11 mouse cellular contexts compared by ENCODE assay signal in genomic region chr3:52744334-52744733, GRCm38 (mm10).
DNase-seq lines count a peak whose midpoint lies in the region; ATAC-seq and TF ChIP-seq lines count a peak whose summit lies in the region.
"Had no signal": no experiment of that assay in that cellular context is flagged by ENCODE, and none has a peak within 500 bp of the region (broad histone marks: within the 10 kb centered on the region; RNA-seq: fewer than 3 reads in every experiment).

No protein-coding gene starts in this region.

- no peak overlapping the region for H3K27ac ChIP-seq in hindbrain, postnatal 0 days
- no peak overlapping the region for H3K27ac ChIP-seq in hindbrain, embryonic 10.5 days
- no peak overlapping the region for H3K27ac ChIP-seq in forebrain, postnatal 0 days (ENCODE audit: low read depth, low read length)
- no peak overlapping the region for H3K27ac ChIP-seq in heart, postnatal 0 days (ENCODE audit: low read depth)
- H3K27ac ChIP-seq in lung, embryonic 15.5 days = no peak overlapping the region
- H3K27ac ChIP-seq: hindbrain, embryonic 12.5 days; liver, embryonic 13.5 days had no signal

- no peak overlapping the region for H3K9ac ChIP-seq in hindbrain, postnatal 0 days (replicated peaks; ENCODE audit: low read length)
- H3K9ac ChIP-seq in forebrain, postnatal 0 days = no peak overlapping the region
- H3K9ac ChIP-seq in heart, postnatal 0 days (replicated peaks; ENCODE audit: low read depth, low read length) = no peak overlapping the region
- H3K9ac ChIP-seq in lung, embryonic 15.5 days = no peak overlapping the region
- H3K9ac ChIP-seq: hindbrain, embryonic 12.5 days; liver, embryonic 13.5 days had no signal

- no peak overlapping the region for H3K4me3 ChIP-seq in hindbrain, postnatal 0 days (ENCODE audit: low read length)
- no peak overlapping the region for H3K4me3 ChIP-seq in hindbrain, embryonic 10.5 days
- H3K4me3 ChIP-seq in forebrain, postnatal 0 days (ENCODE audit: low read depth, low read length) = no peak overlapping the region
- H3K4me3 ChIP-seq in heart, postnatal 0 days (ENCODE audit: low read depth, low read length) = no peak overlapping the region
- no peak overlapping the region for H3K4me3 ChIP-seq in lung, embryonic 15.5 days
- H3K4me3 ChIP-seq: hindbrain, embryonic 12.5 days; liver, embryonic 13.5 days; myocyte had no signal

- no peak for ATAC-seq in hindbrain, postnatal 0 days
- ATAC-seq in forebrain, postnatal 0 days = no peak; the same call in 1 of the 2 replicates
- ATAC-seq in heart, postnatal 0 days (ENCODE audit: insufficient read depth, low read depth) = peak; percentile 81
- peak; percentile 57; the same call in 1 of the 2 replicates for ATAC-seq in lung, embryonic 15.5 days (ENCODE audit: borderline replicate concordance, extremely low read depth, low FRiP score, low TSS enrichment)

- 0 out of 2 replicates have a peak, but pooled peaks cover 5% of the 10 kb centered on the region for H3K27me3 ChIP-seq in hindbrain, postnatal 0 days (ENCODE audit: insufficient read depth, low read length)
- H3K27me3 ChIP-seq in hindbrain, embryonic 10.5 days (ENCODE audit: insufficient read depth, poor library complexity, severe bottlenecking) = peaks cover 4% of the 10 kb centered on the region; the same call in 1 of the 2 replicates
- no peaks in the 10 kb centered on the region for H3K27me3 ChIP-seq in forebrain, postnatal 0 days (ENCODE audit: insufficient read depth, low read length)
- no peaks in the 10 kb centered on the region for H3K27me3 ChIP-seq in heart, postnatal 0 days (ENCODE audit: control insufficient read depth, insufficient read depth, low read length)
- no peaks in the 10 kb centered on the region for H3K27me3 ChIP-seq in lung, embryonic 15.5 days
- H3K27me3 ChIP-seq: hindbrain, embryonic 12.5 days; liver, embryonic 13.5 days had no signal

- H3K4me2 ChIP-seq in hindbrain, postnatal 0 days (ENCODE audit: low read depth, low read length) = no peak overlapping the region
- H3K4me2 ChIP-seq in forebrain, postnatal 0 days (ENCODE audit: low read depth) = no peak overlapping the region
- no peak overlapping the region for H3K4me2 ChIP-seq in heart, postnatal 0 days (ENCODE audit: low read depth, low read length)
- H3K4me2 ChIP-seq in lung, embryonic 15.5 days = no peak overlapping the region
- H3K4me2 ChIP-seq: hindbrain, embryonic 12.5 days; liver, embryonic 13.5 days had no signal

- no peak for TF ChIP-seq CTCF in hindbrain, postnatal 0 days (IDR thresholded peaks at IDR 0.05; ENCODE audit: low read depth)
- no peak for TF ChIP-seq CTCF in forebrain, postnatal 0 days (IDR thresholded peaks at IDR 0.05; ENCODE audit: low read depth)
- no peak for TF ChIP-seq CTCF in heart, postnatal 0 days (IDR thresholded peaks at IDR 0.05; ENCODE audit: low read depth)

- DNase-seq in hindbrain, postnatal 0 days (ENCODE audit: low spot score) = peak; percentile 55
- DNase-seq in hindbrain, embryonic 10.5 days (ENCODE audit: low spot score) = no peak
- peak; percentile 56 for DNase-seq in forebrain, postnatal 0 days
- DNase-seq in heart, postnatal 0 days (ENCODE audit: low spot score) = peak; percentile 60
- no peak for DNase-seq in spleen, adult 12 weeks (ENCODE audit: low spot score)
- no peak for DNase-seq in thymus, adult 18-20 months
- DNase-seq: cerebellum, adult 9-11 months; liver, embryonic 13.5 days had no signal

- WGBS in hindbrain, postnatal 0 days = 61% methylated on average over 8 of the region's 8 CpGs
- 84% methylated on average over 8 of the region's 8 CpGs for WGBS in hindbrain, embryonic 10.5 days
- WGBS in forebrain, postnatal 0 days = 58% methylated on average over 8 of the region's 8 CpGs
- WGBS in heart, postnatal 0 days = 24% methylated on average over 8 of the region's 8 CpGs
- 39% methylated on average over 8 of the region's 8 CpGs for WGBS in lung, embryonic 15.5 days

- no peaks in the 10 kb centered on the region for H3K4me1 ChIP-seq in hindbrain, postnatal 0 days (ENCODE audit: insufficient read depth, low read length)
- peaks cover 24% of the 10 kb centered on the region for H3K4me1 ChIP-seq in hindbrain, embryonic 10.5 days (replicated peaks)
- H3K4me1 ChIP-seq in forebrain, postnatal 0 days (ENCODE audit: insufficient read depth) = peaks cover 6% of the 10 kb centered on the region; the same call in 1 of the 2 replicates
- H3K4me1 ChIP-seq in heart, postnatal 0 days (ENCODE audit: control insufficient read depth, insufficient read depth) = peaks cover 10% of the 10 kb centered on the region; the same call in 1 of the 2 replicates
- H3K4me1 ChIP-seq in lung, embryonic 15.5 days = peaks cover 7% of the 10 kb centered on the region; the same call in 1 of the 2 replicates
- H3K4me1 ChIP-seq: liver, embryonic 13.5 days had no signal

- no peak for TF ChIP-seq EP300 in heart, postnatal 0 days (IDR thresholded peaks at IDR 0.05; ENCODE audit: low read depth)

- no peaks in the 10 kb centered on the region for H3K9me3 ChIP-seq in hindbrain, postnatal 0 days (ENCODE audit: low read length)
- H3K9me3 ChIP-seq in hindbrain, embryonic 10.5 days = no peaks in the 10 kb centered on the region
- no peaks in the 10 kb centered on the region for H3K9me3 ChIP-seq in forebrain, postnatal 0 days (ENCODE audit: low read length)
- H3K9me3 ChIP-seq in heart, postnatal 0 days (replicated peaks; ENCODE audit: control insufficient read depth, low read length) = no peaks in the 10 kb centered on the region
- no peaks in the 10 kb centered on the region for H3K9me3 ChIP-seq in lung, embryonic 15.5 days
- H3K9me3 ChIP-seq: hindbrain, embryonic 12.5 days; liver, embryonic 13.5 days had no signal

- H3K36me3 ChIP-seq in hindbrain, postnatal 0 days (ENCODE audit: insufficient read depth, low read length) = no peaks in the 10 kb centered on the region
- H3K36me3 ChIP-seq in hindbrain, embryonic 10.5 days = no peaks in the 10 kb centered on the region
- H3K36me3 ChIP-seq in forebrain, postnatal 0 days (ENCODE audit: insufficient read depth) = no peaks in the 10 kb centered on the region
- H3K36me3 ChIP-seq in heart, postnatal 0 days (replicated peaks; ENCODE audit: control insufficient read depth, insufficient read depth, low read length) = no peaks in the 10 kb centered on the region
- no peaks in the 10 kb centered on the region for H3K36me3 ChIP-seq in lung, embryonic 15.5 days
- H3K36me3 ChIP-seq: hindbrain, embryonic 12.5 days; liver, embryonic 13.5 days had no signal

Comparison
In these comparisons a context has a peak if more than half of its experiments do, and no peak if none do; other contexts are left out.
1. DNase-seq: peak in hindbrain, postnatal 0 days (single experiment), forebrain, postnatal 0 days (single experiment) and heart, postnatal 0 days (single experiment); none in hindbrain, embryonic 10.5 days (single experiment), spleen, adult 12 weeks (single experiment) and thymus, adult 18-20 months (0 of 2).
2. ATAC-seq: peak in heart, postnatal 0 days (single experiment) and lung, embryonic 15.5 days (single experiment); none in hindbrain, postnatal 0 days (single experiment) and forebrain, postnatal 0 days (single experiment).